Mouse (Mus musculus) heart, adult 18-20 months (tissue): Measurements from ENCODE around the gene Prss57. TPM values are rescaled to one million over a fixed set of nuclear protein-coding genes. Genes with fewer than 3 reads are reported as not detected.
"Not testable (repeated sequence)": the region's sequence is repeated elsewhere in the genome, so short reads cannot be mapped to it uniquely, and the experiment has no call there.

Experiments used
- DNase-seq, 2 experiments: peaks; one replicate each; pipeline ENCODE4 v3.0.0; 2021 to 2022; ENCODE audit warnings: mixed read lengths in 1 of 2
- total RNA-seq, 2 experiments: library from RNA; stranded (reverse); gene quantifications; 2 replicates each; pipeline ENCODE4 v1.2.3; 2021

The Prss57 gene
- total RNA-seq, 2 experiments from 2014 or later = not detected

DNA sequence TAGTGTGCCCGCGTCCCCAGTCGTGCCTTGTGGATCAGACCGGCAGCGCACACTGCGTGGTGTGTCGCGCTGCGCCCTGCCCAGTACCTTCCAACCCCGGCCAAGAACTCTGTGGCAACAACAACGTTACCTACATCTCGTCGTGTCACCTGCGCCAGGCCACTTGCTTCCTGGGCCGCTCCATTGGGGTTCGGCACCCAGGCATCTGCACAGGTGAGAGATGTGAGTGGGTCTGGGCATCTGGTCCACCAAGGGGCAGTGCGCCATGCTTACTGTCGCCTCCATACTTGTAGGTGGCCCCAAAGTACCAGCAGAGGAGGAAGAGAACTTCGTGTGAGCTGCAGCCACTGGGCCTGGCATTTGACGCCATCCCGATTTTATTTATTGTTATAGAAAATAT is 9.6 kb downstream of the Prss57 start:
- no peak for DNase-seq

DNA sequence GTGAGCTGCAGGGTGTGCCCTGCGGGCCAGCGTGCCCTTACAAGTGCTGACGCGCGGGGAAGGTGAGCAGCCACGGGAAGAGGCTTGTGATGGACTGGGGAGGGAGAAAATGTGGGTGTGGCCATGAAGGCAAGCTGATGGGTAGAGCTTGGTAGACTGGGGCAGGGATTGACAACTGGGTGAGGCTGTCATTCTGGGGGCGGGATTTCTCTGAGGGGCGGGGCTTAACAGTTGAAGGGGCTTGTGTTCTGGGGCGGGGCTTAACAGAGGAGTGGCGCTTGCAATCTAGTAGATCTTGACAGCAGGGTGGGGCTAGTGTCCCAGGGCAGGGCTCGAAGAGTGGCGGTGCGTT is 10.1 kb downstream of the Prss57 start:
- no peak for DNase-seq

DNA sequence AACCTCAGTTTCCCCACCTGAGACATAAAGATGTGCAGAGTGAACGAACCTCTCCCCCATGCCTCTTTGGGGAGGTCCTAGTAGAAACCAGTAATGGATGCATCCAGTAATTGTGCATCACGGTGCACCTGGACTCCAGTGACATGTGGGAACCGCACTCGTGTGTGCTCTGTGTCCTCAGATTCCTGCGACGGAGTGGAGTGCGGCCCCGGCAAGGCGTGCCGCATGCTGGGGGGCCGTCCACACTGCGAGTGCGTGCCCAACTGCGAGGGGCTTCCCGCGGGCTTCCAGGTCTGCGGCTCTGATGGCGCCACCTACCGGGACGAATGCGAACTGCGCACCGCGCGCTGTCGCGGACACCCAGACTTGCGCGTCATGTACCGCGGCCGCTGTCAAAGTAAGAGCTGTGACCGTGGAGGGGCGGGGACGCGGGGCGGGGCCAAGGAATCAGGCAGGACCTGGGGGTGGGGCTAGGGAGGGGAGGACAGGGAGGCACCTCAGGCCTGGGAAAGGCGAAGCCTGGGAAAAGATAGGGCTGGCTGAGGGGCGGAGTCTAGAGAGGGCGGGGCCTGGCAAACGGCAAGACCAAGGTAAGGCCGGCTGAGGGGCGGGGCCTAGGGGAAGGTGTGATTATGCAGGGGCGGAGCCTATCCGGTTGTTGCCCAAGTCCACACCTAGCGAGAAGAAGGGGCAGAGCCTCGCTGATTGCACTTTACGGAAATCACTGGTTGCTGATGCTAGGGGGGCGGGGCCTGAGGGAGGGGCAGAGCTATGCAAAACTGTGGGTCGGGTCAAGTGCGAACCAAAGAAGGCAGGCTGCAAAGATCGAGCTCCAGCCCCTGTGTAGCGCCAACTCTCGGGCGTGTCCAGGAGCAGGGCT is 10.7 kb downstream of the Prss57 start:
- DNase-seq = peak; percentile 94 to 96

DNA sequence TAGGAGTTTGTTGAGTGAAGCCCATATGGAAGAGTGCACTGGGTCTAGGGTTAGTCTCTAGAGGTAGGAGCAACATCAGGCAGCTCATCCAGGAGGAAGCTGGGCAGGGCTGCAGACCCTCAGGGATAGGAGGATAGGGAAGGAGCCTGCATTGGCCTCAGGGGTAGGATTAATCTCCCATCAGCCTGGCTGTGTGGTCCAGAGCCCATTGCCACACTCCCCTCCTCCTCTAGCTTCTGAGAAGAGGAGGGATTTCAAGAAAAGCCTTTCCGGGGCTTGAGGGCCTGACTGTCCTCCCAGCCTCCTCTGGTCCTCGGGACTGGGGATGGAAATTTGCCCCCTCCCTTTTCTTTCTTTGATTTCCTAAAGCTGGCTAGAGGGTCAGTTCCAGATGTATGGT is 11.6 kb downstream of the Prss57 start:
- no peak for DNase-seq

DNA sequence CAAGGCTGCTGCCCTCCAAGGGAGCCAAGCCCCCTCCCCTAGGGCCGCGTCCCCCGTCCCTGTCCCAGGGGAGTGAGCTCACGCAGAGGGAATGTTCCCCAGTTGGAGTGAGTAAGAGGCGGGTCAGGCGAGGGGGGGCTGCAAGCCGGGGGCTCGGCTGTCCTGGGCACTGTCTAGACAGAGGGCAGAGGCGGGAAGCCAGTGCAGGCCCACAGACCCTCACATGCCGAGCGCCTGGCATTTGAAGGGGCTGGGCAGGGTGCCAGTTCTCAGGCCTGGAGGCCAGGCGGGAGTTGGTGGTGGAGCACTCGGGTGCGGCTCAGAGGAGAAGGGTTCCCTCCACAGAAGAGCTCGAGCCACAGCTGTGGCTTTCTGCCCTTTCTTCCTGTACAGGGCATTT is 12.8 kb downstream of the Prss57 start:
- peak; percentile 50 to 61 for DNase-seq

DNA sequence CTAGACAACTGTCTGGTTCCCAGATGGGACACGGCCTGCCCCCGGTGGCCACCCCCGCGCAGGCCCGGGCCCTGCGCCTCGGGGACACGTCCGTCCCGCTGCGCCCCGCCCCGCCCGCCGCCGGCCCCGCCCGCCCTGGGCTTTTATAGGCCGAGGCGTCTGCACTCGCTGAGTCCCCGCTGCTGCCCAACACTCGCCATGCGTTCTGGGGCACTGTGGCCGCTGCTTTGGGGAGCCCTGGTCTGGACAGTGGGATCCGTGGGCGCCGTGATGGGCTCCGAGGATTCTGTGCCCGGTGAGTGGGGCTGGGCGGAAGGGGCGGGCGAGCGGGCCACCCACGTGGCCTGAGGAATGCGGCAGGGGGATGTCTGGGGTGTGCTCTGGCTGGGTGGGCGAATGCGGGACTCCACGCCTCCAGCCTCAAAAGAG is 13.6 kb downstream of the Prss57 start, which contains the start of gene Fstl3:
TSS of gene Fstl3 (plus strand) at position 170 of the 429 bp plus-strand sequence.
- DNase-seq = peak in 1 of 2 experiments; percentile 45

DNA sequence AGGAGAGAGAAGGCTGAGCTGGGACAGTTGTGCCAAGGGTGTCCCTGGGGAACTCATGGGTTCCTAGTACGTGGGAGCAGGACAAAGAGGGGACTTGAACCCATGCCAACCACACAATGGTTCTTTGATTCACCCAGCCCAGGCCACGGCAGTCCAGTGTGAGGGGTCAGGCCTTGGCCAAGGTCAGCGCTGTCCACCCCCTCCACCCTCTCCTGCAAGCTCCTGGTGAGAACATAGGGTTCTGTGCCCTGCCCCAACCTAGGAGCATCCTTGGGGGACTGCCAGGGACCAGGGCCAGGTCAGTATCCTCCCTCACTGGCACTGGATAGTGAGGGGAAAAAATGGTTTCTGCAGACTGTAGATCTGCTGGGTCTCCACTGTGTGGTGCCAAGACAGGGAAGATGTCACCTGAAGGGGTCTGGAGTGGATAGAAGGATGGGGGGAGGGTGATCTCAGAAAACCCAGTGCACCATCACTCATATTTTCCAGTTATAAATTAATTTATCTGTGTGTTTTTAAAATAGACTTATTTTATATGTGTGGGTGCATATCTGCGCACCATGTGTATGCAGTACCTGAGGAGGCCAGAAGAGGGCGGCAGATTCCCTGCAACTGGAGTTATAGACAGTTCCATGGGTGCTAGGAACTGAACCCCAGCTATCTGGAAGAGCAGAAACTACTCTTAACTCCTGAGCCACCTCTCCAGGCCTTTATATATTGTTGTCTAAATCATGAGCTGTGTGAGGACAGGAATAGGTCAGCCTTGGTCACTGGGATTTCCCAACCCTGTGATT is 16.1 kb downstream of the Prss57 start:
- DNase-seq = no peak

DNA sequence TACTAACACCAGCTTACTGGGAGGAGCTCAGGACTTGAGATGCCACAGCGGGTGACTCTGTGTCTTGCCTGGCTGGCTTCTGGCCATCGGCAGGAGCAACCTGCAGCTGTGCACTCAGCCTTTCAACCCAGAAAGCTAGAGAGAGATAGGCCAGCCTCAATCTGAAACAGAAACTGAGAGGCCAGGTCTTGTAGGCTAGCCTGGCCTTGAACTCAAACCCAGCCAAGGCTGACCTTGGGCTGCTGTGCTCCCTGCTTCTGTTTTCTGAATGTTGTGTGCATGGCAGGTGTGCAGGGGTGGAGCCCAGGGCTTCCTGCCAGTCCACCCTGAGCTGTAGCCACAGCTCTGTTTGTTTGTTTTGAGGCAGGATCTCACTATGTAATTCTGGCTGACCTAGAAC is 17.6 kb downstream of the Prss57 start:
- DNase-seq = no peak

DNA sequence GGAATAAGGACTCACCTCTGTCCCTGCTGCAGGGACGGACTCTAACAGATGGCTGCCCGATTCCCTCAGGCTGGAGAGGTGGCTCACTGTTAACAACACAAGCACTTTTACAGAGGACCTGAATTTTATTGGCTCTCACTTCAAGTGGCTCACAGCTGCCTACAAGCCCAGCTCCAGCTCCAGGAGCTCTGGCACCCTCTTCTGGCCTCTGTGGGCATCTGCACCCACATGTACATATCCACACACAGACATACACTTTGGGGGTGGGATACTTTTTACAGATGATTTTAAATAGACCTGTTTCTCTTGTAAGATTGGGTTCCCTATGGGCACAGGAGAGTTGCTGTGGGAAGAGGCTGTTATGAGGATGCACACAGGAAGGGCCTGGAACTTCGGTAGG is 18.4 kb downstream of the Prss57 start:
- no peak for DNase-seq

DNA sequence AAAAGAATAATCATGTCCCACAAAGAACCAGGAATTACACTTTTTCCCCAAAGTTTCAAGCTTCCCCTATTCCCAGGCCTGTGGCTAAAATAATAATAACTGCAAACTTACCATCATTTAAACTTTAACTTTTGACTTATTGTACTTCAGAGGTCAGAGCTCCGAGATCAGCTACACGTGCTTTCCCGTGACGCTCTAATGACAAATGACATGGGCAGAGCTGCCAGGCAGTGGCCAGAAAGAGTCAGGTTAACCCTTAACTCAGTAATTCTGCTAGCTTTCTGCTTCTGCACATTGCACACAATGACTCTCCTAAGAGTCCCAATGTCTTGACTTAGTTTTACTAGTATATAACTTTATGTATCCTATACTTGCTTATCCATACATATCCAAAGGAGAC is 21.4 kb downstream of the Prss57 start:
- no peak for DNase-seq

DNA sequence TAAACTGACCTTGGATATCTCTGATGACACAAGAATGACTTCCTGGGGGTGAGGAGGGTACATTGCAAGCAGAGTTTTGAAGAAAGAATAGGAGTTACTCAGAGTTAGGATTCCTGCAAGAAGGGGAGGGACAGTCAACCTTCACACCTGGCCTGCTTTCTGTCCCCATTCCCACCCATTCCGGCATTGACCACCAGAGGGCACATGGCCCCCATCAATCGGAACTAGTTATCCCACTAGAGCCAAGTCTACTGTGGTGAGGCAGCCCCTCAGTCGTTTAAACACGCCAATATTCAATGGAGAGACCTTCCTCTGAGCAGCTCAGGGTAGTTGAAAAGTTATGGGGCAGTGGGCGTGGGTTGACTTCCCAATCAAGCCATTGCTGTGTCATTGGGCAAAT is 22.4 kb downstream of the Prss57 start:
- peak; percentile 70 to 87 for DNase-seq

DNA sequence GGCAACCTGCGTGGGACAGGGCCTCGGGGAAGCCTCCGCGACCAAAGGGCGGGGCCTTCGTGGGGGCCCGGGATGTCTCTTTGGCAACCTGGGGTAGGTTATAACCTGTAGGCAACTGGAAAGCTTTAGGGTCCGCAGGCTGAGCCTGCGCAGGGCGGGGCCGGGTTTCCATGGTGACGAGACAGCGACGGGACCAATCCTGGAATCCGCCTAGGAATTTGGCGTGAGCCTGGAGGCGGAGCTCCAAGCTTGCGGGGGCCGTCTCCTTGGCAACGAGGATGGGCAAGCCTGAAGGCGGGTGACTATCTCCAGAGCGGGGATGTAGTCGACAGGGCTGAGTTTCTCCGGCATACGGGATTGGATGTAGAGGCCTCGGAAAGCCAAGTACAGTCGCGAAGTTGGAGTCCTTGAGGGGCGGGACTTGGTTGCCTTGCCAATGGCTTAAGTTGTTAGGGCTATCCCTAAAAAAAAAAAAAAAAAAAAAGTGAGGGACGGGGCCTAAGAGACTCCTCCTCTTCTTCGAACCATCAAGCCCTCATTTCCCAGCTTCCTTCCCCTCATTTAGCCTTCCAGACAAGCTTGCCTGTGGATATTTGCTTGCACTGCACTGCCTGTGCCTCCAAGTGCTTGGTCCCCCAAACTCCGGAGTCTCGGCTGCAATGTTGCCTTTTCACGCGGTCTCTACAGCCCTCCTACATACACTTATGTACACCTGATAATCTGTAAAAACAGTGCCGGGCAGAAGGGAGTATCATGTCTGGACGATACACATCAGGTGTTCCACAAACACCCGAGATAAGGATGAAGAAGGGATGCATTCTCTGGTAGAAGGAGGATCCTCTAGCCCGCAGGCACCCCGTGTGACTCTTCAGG is 23.2 kb downstream of the Prss57 start:
- peak; percentile 93 to 94 for DNase-seq

DNA sequence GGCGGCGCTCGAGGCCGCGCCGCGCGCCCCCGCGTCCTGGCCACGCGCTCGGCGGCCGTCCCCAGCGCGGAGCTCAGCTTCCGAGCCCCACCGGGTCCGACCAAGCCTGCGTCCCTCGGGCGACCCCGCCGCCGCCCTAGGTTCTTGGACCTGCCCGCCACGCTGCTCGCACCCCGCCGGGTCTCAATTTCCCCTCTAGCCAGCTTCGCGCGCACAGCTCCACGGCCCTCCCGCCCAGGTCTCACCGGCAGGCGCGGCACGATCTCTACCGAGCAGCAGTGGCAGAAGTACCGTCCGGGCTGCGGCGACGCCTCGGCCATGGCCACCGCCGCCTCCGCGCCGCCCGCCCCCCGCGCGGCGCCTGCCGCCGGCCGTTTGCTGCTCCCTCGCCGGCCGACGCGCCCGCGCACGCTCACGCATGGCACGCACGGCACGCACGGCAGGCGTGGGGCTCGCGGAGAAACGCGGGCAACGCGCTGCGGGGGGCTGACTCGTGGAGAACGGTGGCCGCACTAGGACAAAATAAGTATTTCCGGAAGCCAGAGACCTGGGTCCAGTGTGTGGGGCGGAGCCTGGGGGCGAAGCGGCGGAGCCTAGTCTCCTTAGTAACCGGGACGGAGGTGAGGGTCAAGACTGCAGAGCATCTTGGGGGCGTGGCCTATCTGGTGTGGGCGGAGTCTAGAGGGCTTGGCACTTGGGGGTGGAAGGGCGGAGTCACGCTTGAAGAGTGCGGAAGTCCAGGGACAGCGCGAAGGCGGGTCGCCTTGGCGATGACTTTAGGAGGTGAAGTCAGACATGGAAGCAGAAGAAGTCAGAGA is 24.0 kb downstream of the Prss57 start, which contains the start of gene Rnf126:
TSS of gene Rnf126 (minus strand) at position 445 of the 818 bp plus-strand sequence.
- peak; percentile 99 for DNase-seq

DNA sequence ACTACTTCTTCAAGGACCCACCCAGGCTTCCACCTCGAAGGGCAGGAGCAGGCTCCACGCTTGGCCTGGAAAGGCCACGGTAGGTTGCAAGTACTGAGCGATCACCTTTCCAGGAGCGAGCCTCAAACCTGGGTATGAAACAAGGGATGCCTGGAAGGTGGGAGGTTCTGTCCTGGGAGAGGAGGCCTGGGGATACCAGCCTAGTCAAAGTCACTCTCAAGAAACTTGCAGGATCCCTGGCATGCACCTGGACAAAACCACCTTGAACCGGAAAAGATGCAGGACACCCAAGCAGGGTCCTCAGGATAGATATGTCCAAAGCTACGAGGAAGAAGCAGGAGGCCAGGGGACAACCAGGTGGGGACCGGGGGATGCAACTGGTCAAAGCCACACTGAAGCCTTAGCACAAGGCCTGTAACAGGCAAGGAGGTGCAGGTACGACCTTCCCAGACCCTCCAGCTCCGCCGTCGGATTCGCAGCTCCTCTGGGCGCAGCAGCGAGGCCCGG is 24.7 kb downstream of the Prss57 start:
- peak in 1 of 2 experiments; percentile 31 for DNase-seq

DNA sequence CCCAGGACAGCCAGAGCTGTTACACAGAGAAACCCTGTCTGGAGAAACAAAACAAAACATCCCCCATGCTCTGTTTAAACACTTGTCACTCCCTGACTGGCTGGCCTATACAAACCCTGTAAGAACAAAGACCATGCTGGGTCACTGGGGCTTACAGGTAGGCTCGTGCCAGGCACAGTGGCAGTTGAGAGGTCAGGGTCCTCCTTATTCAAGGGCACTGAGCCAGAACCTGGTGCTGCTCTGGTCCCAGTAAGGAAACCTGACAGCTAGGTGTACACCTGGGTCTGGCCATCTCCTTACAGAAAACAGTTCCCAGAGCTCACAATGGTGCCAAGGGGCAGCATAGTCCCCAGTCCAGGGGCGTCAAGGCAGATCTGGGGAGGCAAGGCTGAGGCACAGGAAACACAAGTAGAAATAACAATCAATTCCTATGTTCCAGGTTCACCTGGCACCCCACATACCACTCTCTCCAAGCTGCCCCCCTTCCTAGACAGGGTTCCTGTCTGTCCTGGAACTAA is 25.5 kb downstream of the Prss57 start:
- DNase-seq = no peak

DNA sequence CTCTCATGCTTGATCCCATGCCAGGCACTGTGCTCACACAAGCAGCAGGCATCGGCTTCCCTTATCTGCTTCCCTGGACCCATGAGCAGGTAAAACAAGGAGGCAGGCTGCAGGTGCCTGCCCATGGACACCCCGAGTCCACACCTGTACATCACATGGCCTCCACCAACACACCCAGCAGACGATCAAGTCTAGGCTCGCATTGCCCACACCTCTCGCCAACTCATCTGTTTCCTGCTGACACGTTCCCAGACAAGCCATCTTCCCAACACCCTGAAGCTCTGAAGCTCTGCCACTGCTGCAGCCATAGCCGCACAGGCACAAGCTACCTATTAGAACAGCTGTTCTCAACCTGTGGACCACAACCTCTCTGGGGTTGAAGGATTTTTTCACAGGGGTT is 26.5 kb downstream of the Prss57 start:
- DNase-seq = no peak

DNA sequence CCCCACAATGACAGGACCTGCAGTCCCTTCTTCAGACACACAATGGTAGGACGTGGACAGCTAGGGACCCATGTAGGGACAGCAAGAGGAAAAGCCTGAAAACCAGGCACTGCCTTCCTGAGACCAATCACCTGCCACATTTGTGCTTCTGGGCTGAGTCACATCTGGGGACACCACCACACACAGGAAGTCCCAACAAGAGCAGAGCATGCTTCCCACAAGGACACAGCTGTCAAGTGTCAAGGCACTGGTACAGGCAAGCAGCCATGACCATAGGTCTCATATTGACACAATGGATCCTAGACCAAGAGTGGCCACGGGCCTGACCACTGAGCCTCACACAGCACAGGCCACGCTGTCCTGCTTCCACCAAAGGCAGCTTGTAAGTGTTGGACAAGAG is 27.9 kb downstream of the Prss57 start:
- no peak for DNase-seq

DNA sequence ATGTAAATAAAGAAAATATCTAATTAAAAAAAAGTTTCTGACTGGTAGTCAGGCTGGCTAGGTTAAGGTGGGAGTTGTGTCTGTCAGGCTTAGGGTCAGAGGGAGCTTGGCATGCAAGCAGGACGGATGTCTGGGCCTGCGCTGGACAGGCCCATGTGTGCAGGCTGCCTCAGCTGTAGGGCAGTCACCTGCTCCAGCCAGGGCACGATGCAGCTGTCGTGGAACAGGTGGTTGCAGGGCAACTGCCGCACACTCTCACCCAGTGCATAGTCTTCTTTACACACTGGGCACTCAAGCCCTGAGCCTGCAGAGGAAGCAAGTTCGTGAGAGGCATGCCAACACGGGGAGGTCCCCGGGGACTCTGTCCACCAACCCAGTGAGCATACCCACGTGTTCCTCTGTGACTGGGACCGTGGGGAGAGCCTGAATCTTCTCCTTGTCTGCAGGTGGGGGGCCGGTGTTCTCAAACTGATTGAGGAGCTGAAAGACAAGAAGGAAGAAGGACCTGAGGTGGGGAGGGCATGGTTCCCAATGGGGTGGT is 30.1 kb downstream of the Prss57 start:
- no peak for DNase-seq

DNA sequence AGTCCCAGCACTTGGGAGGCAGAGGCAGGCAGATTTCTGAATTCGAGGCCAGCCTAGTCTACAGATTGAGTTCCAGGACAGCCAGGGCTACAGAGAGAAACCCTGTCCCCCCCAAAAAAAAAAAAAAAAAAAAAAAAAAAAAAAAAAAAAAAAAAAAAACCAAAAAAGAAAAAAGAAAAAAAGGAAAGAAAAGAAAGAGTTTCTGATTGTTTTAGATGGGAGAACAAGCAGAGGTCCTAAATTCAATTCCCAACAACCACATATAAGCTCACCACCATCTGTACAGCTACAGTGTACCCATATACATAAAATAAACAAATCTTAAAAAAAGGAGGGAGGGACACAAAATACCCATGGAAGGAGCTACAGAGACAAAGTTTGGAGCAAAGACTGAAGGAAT is 31.1 kb downstream of the Prss57 start:
- DNase-seq = not testable (repeated sequence)

DNA sequence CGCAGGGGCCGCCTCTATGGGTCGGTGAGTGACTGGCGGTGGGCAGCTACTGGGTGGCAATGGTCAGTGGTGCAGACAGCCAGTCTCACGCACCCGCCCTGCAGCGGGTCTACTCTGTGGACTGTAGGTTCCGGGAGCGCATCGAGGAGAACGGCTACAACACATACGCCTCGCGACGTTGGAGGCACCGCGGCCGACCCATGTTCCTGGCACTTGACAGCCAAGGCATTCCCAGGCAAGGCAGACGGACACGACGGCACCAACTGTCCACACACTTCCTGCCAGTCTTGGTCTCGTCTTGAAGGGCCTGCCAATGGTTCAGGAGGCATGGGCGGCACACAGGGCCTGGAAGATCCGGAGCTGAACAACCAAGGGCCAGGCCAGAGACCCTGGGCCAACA is 34.1 kb downstream of the Prss57 start:
- no peak for DNase-seq

DNA sequence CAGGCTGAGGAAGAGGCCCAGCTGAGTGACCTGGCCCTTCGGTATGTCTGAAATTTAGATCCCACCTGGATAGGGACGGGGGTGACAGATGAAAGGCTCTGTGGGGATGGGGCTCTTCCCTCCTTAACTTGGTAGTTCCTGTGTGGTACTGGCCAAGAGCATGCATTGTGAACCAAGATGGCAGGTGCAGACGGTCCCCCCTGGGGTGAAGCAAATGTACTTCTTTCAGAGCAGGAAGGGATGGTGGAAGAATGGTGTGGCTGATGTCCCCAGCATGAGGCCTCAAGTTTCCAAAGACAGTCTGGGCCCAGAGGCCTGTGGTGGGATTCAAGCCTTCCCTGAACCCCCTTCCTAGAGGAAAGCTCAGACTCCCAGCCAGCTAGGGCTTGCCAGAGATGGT is 34.9 kb downstream of the Prss57 start:
- DNase-seq = no peak
